Comparison of ENCODE assay signal across 18 mouse cellular contexts in the genomic region with DNA sequence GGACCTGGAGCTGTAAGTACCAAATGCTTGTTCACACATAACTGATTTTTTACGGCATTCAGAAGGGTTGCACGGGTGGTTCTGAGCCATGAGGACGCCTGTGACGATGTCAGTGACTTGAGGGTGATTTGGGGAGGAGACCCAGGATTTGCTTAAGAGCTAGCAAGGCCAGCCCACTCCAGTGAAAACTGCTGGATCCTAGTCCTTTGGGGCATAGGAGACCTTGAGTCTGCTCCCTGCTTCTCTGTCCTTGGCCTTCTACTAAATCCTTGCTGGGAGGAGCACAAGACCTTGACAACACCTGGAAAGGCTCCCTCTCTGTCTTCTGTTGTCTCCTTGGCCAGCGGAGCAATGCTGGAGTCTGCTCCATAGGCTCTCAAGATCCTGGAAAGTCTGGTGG. TPM values are rescaled to one million over a fixed set of nuclear protein-coding genes. Genes with fewer than 3 reads are reported as not detected.
DNase-seq lines count a peak whose midpoint lies in the region; ATAC-seq and TF ChIP-seq lines count a peak whose summit lies in the region.
"Had no signal": no experiment of that assay in that cellular context is flagged by ENCODE, and none has a peak within 500 bp of the region (broad histone marks: within the 10 kb centered on the region; RNA-seq: fewer than 3 reads in every experiment).

No protein-coding gene starts in this region.

- peak overlapping the region; percentile 91 for H3K4me2 ChIP-seq in forebrain, embryonic 13.5 days
- peak overlapping the region; percentile 90 for H3K4me2 ChIP-seq in hindbrain, embryonic 13.5 days
- H3K4me2 ChIP-seq in midbrain, postnatal 0 days (ENCODE audit: low read depth, low read length, poor library complexity, severe bottlenecking) = peak overlapping the region; percentile 91
- H3K4me2 ChIP-seq: liver, embryonic 15.5 days had no signal

- 75% methylated on average over 5 of the region's 5 CpGs for WGBS in forebrain, embryonic 13.5 days
- WGBS in hindbrain, embryonic 13.5 days = 54% methylated on average over 5 of the region's 5 CpGs
- 35% methylated on average over 5 of the region's 5 CpGs for WGBS in midbrain, postnatal 0 days

- H3K27me3 ChIP-seq in forebrain, embryonic 13.5 days = no peaks in the 10 kb centered on the region
- H3K27me3 ChIP-seq in hindbrain, embryonic 13.5 days = 0 out of 2 replicates have a peak, but pooled peaks cover 2% of the 10 kb centered on the region
- no peaks in the 10 kb centered on the region for H3K27me3 ChIP-seq in midbrain, postnatal 0 days (ENCODE audit: insufficient read depth, low read length)
- H3K27me3 ChIP-seq: embryonic facial prominence, embryonic 12.5 days had no signal

- no peak overlapping the region for H3K4me3 ChIP-seq in forebrain, embryonic 13.5 days
- peak overlapping the region; percentile 97 for H3K4me3 ChIP-seq in hindbrain, embryonic 13.5 days
- H3K4me3 ChIP-seq in midbrain, postnatal 0 days (ENCODE audit: low read depth, low read length) = peak overlapping the region; percentile 6; the same call in 1 of the 2 replicates
- H3K4me3 ChIP-seq: embryonic facial prominence, embryonic 12.5 days; limb, embryonic 13.5 days; liver, embryonic 15.5 days had no signal

- H3K36me3 ChIP-seq in forebrain, embryonic 13.5 days (ENCODE audit: poor library complexity, severe bottlenecking) = no peaks in the 10 kb centered on the region
- no peaks in the 10 kb centered on the region; the same call in 1 of the 2 replicates for H3K36me3 ChIP-seq in hindbrain, embryonic 13.5 days
- H3K36me3 ChIP-seq in midbrain, postnatal 0 days (ENCODE audit: insufficient read depth, low read length) = no peaks in the 10 kb centered on the region
- H3K36me3 ChIP-seq: embryonic facial prominence, embryonic 12.5 days; limb, embryonic 13.5 days; liver, embryonic 15.5 days had no signal

- ATAC-seq in forebrain, embryonic 13.5 days = no peak
- ATAC-seq in hindbrain, embryonic 13.5 days (ENCODE audit: low FRiP score) = no peak
- no peak for ATAC-seq in midbrain, postnatal 0 days (ENCODE audit: low FRiP score)
- ATAC-seq: lung, postnatal 0 days had no signal

- no peak overlapping the region for H3K9ac ChIP-seq in forebrain, embryonic 13.5 days
- peak overlapping the region; percentile 99 for H3K9ac ChIP-seq in hindbrain, embryonic 13.5 days
- H3K9ac ChIP-seq in midbrain, postnatal 0 days (replicated peaks; ENCODE audit: low read length, poor library complexity, severe bottlenecking) = no peak overlapping the region
- H3K9ac ChIP-seq: embryonic facial prominence, embryonic 12.5 days; limb, embryonic 13.5 days; liver, embryonic 15.5 days had no signal

- no peak overlapping the region for H3K27ac ChIP-seq in forebrain, embryonic 13.5 days
- peak overlapping the region; percentile 98 for H3K27ac ChIP-seq in hindbrain, embryonic 13.5 days
- no peak overlapping the region for H3K27ac ChIP-seq in midbrain, postnatal 0 days (ENCODE audit: low read depth, low read length)
- H3K27ac ChIP-seq: embryonic facial prominence, embryonic 12.5 days; limb, embryonic 13.5 days; liver, embryonic 15.5 days had no signal

- no peaks in the 10 kb centered on the region for H3K9me3 ChIP-seq in forebrain, embryonic 13.5 days (replicated peaks)
- no peaks in the 10 kb centered on the region for H3K9me3 ChIP-seq in hindbrain, embryonic 13.5 days
- H3K9me3 ChIP-seq in midbrain, postnatal 0 days (ENCODE audit: low read length) = no peaks in the 10 kb centered on the region
- H3K9me3 ChIP-seq: embryonic facial prominence, embryonic 12.5 days; limb, embryonic 13.5 days; liver, embryonic 15.5 days had no signal

- peak; percentile 50 to 79 for DNase-seq in adrenal gland, adult (ENCODE audit: inconsistent age in 2 of 2, low spot score in 1 of 2)
- DNase-seq in adrenal gland, postnatal 14 days = no peak
- no peak for DNase-seq in midbrain, postnatal 0 days (ENCODE audit: low spot score)
- DNase-seq in layer of hippocampus, postnatal 14 days (ENCODE audit: low spot score in 2 of 2) = no peak
- DNase-seq in left cerebral cortex, adult 18-20 months (ENCODE audit: low spot score in 2 of 2) = no peak
- DNase-seq in adrenal gland, adult 18-20 months (ENCODE audit: low spot score in 2 of 2) = no peak
- DNase-seq: adrenal gland, postnatal 25 days; cerebellum, adult 2 months; heart, adult 11 months; kidney, adult 11 months; kidney, postnatal 10 days; thymus, postnatal 25 days had no signal

- TF ChIP-seq CTCF in midbrain, postnatal 0 days (IDR thresholded peaks at IDR 0.05) = no peak

- H3K4me1 ChIP-seq in forebrain, embryonic 13.5 days = peaks cover 71% of the 10 kb centered on the region
- peaks cover 82% of the 10 kb centered on the region for H3K4me1 ChIP-seq in hindbrain, embryonic 13.5 days (replicated peaks)
- peaks cover 20% of the 10 kb centered on the region for H3K4me1 ChIP-seq in midbrain, postnatal 0 days (ENCODE audit: insufficient read depth, low read length)

RNA-seq across cellular contexts. Expression of a gene that starts 4.7 kb away (rescaled TPM):
- total RNA-seq in adrenal gland, postnatal 14 days (2021) = 15.7 and 21.5 TPM in 2 replicates
- polyA plus RNA-seq in forebrain, embryonic 13.5 days (2015; fragmentation: Nextera tagmentation; extraction: Ambion mirVana) = 8.8 and 10.0 TPM in 2 replicates
- polyA plus RNA-seq in hindbrain, embryonic 13.5 days (2015; fragmentation: Nextera tagmentation; extraction: Ambion mirVana) = 13.6 and 13.8 TPM in 2 replicates
- total RNA-seq in midbrain, postnatal 0 days (2014; rRNA removed) = 64.7 and 71.6 TPM in 2 replicates
- polyA plus RNA-seq in midbrain, postnatal 0 days (2015; fragmentation: Nextera tagmentation; extraction: Ambion mirVana) = 14.9 and 15.4 TPM in 2 replicates
- 100 to 1,000 TPM; 109 to 113 TPM for total RNA-seq in layer of hippocampus, postnatal 14 days (2021)
- total RNA-seq in left cerebral cortex, adult 18-20 months (2021) = 10 to 100 TPM; 91.6 to 92.4 TPM
- total RNA-seq in adrenal gland, adult 18-20 months (2021) = 10 to 100 TPM; 25.8 to 27.4 TPM

Comparison
In these comparisons a context has a peak if more than half of its experiments do, and no peak if none do; other contexts are left out.
1. DNase-seq: peak in adrenal gland, adult (2 of 2); none in adrenal gland, postnatal 14 days (single experiment), midbrain, postnatal 0 days (single experiment), layer of hippocampus, postnatal 14 days (0 of 2), left cerebral cortex, adult 18-20 months (0 of 2) and adrenal gland, adult 18-20 months (0 of 2).
2. Peak in every context shown above with its lines, with median percentiles within 50 percentile points of each other: H3K4me2 ChIP-seq.